Mouse (Mus musculus): Measurements from ENCODE around the gene Gm17349. TPM values are rescaled to one million over a fixed set of nuclear protein-coding genes. Genes with fewer than 3 reads are reported as not detected.
A peak's percentile ranks its signal among the peaks of the same experiment; 100 is the strongest.

The Gm17349 gene
- total and polyA plus RNA-seq, 2 experiments from 2014 or later: not detected

- Histone ChIP-seq H3K27ac (ENCODE audit: low read depth) (no peak overlapping the region), H3K4me2 (ENCODE audit: low read depth, low read length) (peak overlapping the region; percentile 61), H3K27me3 (ENCODE audit: control insufficient read depth, insufficient read depth, low read length) (peaks cover 27% of the 10 kb centered on the region), H3K4me3 (ENCODE audit: low read depth, low read length) (peak overlapping the region; percentile 27), H3K36me3 (replicated peaks; ENCODE audit: control insufficient read depth, insufficient read depth, low read length) (no peaks in the 10 kb centered on the region), H3K4me1 (ENCODE audit: control insufficient read depth, insufficient read depth) (peaks cover 8% of the 10 kb centered on the region), H3K9me3 (replicated peaks; ENCODE audit: control insufficient read depth, low read length) (no peaks in the 10 kb centered on the region), H3K9ac (replicated peaks; ENCODE audit: low read depth, low read length) (no peak overlapping the region)
- no peak for TF ChIP-seq CTCF (IDR thresholded peaks at IDR 0.05; ENCODE audit: low read depth)
- no peak for TF ChIP-seq EP300 (IDR thresholded peaks at IDR 0.05; ENCODE audit: low read depth)
- ATAC-seq (ENCODE audit: insufficient read depth, low read depth): no peak
- DNase-seq (ENCODE audit: low spot score): no peak
- WGBS: 9% methylated on average over 21 of the region's 21 CpGs
Measured at GRCm38 (mm10) chr15:99653876-99654275, 51.4 kb downstream of the Gm17349 start.

- Histone ChIP-seq H3K27me3 (ENCODE audit: control insufficient read depth, insufficient read depth, low read length) (peaks cover 27% of the 10 kb centered on the region), H3K4me1 (ENCODE audit: control insufficient read depth, insufficient read depth) (peaks cover 11% of the 10 kb centered on the region), H3K9ac (replicated peaks; ENCODE audit: low read depth, low read length) (no peak overlapping the region), H3K4me3 (ENCODE audit: low read depth, low read length) (peak overlapping the region; percentile 27), H3K27ac (ENCODE audit: low read depth) (no peak overlapping the region), H3K9me3 (replicated peaks; ENCODE audit: control insufficient read depth, low read length) (no peaks in the 10 kb centered on the region), H3K4me2 (ENCODE audit: low read depth, low read length) (peak overlapping the region; percentile 61), H3K36me3 (replicated peaks; ENCODE audit: control insufficient read depth, insufficient read depth, low read length) (no peaks in the 10 kb centered on the region)
- no peak; the same call in 1 of the 2 replicates for ATAC-seq (ENCODE audit: insufficient read depth, low read depth)
- DNase-seq (ENCODE audit: low spot score): no peak
- WGBS: 8% methylated on average over 8 of the region's 8 CpGs
- peak; percentile 42; the same call in 1 of the 2 replicates for TF ChIP-seq CTCF (IDR thresholded peaks at IDR 0.05; ENCODE audit: low read depth)
- no peak for TF ChIP-seq EP300 (IDR thresholded peaks at IDR 0.05; ENCODE audit: low read depth)
Measured at GRCm38 (mm10) chr15:99653291-99653690, 52.0 kb downstream of the Gm17349 start.

Other genes starting within 250 kb of the Gm17349 start
- gene Nckap5l, start 247.7 kb downstream of the Gm17349 start, total RNA-seq (2014; rRNA removed; ENCODE audit: low replicate concordance): 7.5 and 35.0 TPM in 2 replicates
- gene Nckap5l, start 247.7 kb downstream of the Gm17349 start, polyA plus RNA-seq (2015; fragmentation: Nextera tagmentation; extraction: Ambion mirVana): 3.7 and 5.0 TPM in 2 replicates
- gene Bcdin3d, start 230.8 kb downstream of the Gm17349 start, total RNA-seq (2014; rRNA removed; ENCODE audit: low replicate concordance): 3.5 and 11.0 TPM in 2 replicates
- gene Bcdin3d, start 230.8 kb downstream of the Gm17349 start, polyA plus RNA-seq (2015; fragmentation: Nextera tagmentation; extraction: Ambion mirVana): 12.5 and 13.1 TPM in 2 replicates
- gene Faim2, start 177.3 kb downstream of the Gm17349 start, total RNA-seq (2014; rRNA removed; ENCODE audit: low replicate concordance): not detected in 2 replicates
- 0.11 TPM in 1 of 2 replicates, not detected in the other for gene Faim2, start 177.3 kb downstream of the Gm17349 start, polyA plus RNA-seq (2015; fragmentation: Nextera tagmentation; extraction: Ambion mirVana)
- gene Aqp2, start 126.4 kb downstream of the Gm17349 start, total RNA-seq (2014; rRNA removed; ENCODE audit: low replicate concordance): not detected in 2 replicates
- not detected in 2 replicates for gene Aqp2, start 126.4 kb downstream of the Gm17349 start, polyA plus RNA-seq (2015; fragmentation: Nextera tagmentation; extraction: Ambion mirVana)
- gene Aqp5, start 114.7 kb downstream of the Gm17349 start, total RNA-seq (2014; rRNA removed; ENCODE audit: low replicate concordance): not detected in 2 replicates
- 0.25 and 0.40 TPM in 2 replicates for gene Aqp5, start 114.7 kb downstream of the Gm17349 start, polyA plus RNA-seq (2015; fragmentation: Nextera tagmentation; extraction: Ambion mirVana)
- gene Aqp6, start 104.1 kb downstream of the Gm17349 start, total RNA-seq (2014; rRNA removed; ENCODE audit: low replicate concordance): not detected in 2 replicates
- not detected in 2 replicates for gene Aqp6, start 104.1 kb downstream of the Gm17349 start, polyA plus RNA-seq (2015; fragmentation: Nextera tagmentation; extraction: Ambion mirVana)
- 59.2 and 124 TPM in 2 replicates for gene Racgap1, start 53.8 kb downstream of the Gm17349 start, total RNA-seq (2014; rRNA removed; ENCODE audit: low replicate concordance)
- gene Racgap1, start 53.8 kb downstream of the Gm17349 start, polyA plus RNA-seq (2015; fragmentation: Nextera tagmentation; extraction: Ambion mirVana): 34.5 and 36.8 TPM in 2 replicates
- 0.11 and 0.93 TPM in 2 replicates for gene Asic1, start 35.1 kb downstream of the Gm17349 start, total RNA-seq (2014; rRNA removed; ENCODE audit: low replicate concordance)
- gene Asic1, start 35.1 kb downstream of the Gm17349 start, polyA plus RNA-seq (2015; fragmentation: Nextera tagmentation; extraction: Ambion mirVana): 1.1 and 1.3 TPM in 2 replicates
- gene Smarcd1, start 3.4 kb downstream of the Gm17349 start, total RNA-seq (2014; rRNA removed; ENCODE audit: low replicate concordance): 28.4 and 35.7 TPM in 2 replicates
- gene Smarcd1, start 3.4 kb downstream of the Gm17349 start, polyA plus RNA-seq (2015; fragmentation: Nextera tagmentation; extraction: Ambion mirVana): 16.8 and 20.0 TPM in 2 replicates
- gene Gpd1, start 12.0 kb upstream of the Gm17349 start, total RNA-seq (2014; rRNA removed; ENCODE audit: low replicate concordance): 8.7 and 16.4 TPM in 2 replicates
- 9.0 and 9.9 TPM in 2 replicates for gene Gpd1, start 12.0 kb upstream of the Gm17349 start, polyA plus RNA-seq (2015; fragmentation: Nextera tagmentation; extraction: Ambion mirVana)
- gene Cox14, start 20.1 kb upstream of the Gm17349 start, total RNA-seq (2014; rRNA removed; ENCODE audit: low replicate concordance): 94.2 and 195 TPM in 2 replicates
- gene Cox14, start 20.1 kb upstream of the Gm17349 start, polyA plus RNA-seq (2015; fragmentation: Nextera tagmentation; extraction: Ambion mirVana): 341 and 358 TPM in 2 replicates
- gene Cers5, start 67.4 kb upstream of the Gm17349 start, total RNA-seq (2014; rRNA removed; ENCODE audit: low replicate concordance): 51.6 and 58.7 TPM in 2 replicates
- 37.4 and 38.9 TPM in 2 replicates for gene Cers5, start 67.4 kb upstream of the Gm17349 start, polyA plus RNA-seq (2015; fragmentation: Nextera tagmentation; extraction: Ambion mirVana)
- 12.7 and 15.7 TPM in 2 replicates for gene Lima1, start 170.0 kb upstream of the Gm17349 start, total RNA-seq (2014; rRNA removed; ENCODE audit: low replicate concordance)
- 12.5 and 12.6 TPM in 2 replicates for gene Lima1, start 170.0 kb upstream of the Gm17349 start, polyA plus RNA-seq (2015; fragmentation: Nextera tagmentation; extraction: Ambion mirVana)